Mouse (Mus musculus) stomach, embryonic 15.5 days (tissue): ENCODE measurements around the gene Nanos1. TPM values are rescaled to one million over a fixed set of nuclear protein-coding genes. Genes with fewer than 3 reads are reported as not detected.

Source experiments
- ATAC-seq: fragments of 200-750 bp; cut with Nextera tagmentation; 2 replicates; pipeline ENCODE4 v1.8.0; 2017; ENCODE audit warnings: low read depth, moderate number of reproducible peaks, moderate TSS enrichment; ENCODE audit not compliant: insufficient read depth, low FRiP score
- H3K27ac ChIP-seq: fragments of 300-500 bp; sonication (generic); 2 replicates; pipeline ENCODE4 v1.5.1; 2015; ENCODE audit warnings: mild to moderate bottlenecking, inconsistent platforms
- H3K27me3 ChIP-seq: fragments of 300-500 bp; sonication (generic); replicated peaks from 2 replicates; pipeline ENCODE4 v1.6.1; 2015; ENCODE audit warnings: inconsistent platforms
- H3K36me3 ChIP-seq: fragments of 300-500 bp; sonication (generic); 2 replicates; pipeline ENCODE4 v1.6.1; 2015; ENCODE audit warnings: inconsistent platforms
- H3K4me1 ChIP-seq: fragments of 300-500 bp; sonication (generic); 2 replicates; pipeline ENCODE4 v1.6.1; 2015; ENCODE audit warnings: inconsistent platforms
- H3K4me2 ChIP-seq: fragments of 300-500 bp; sonication (generic); 2 replicates; pipeline ENCODE4 v1.6.1; 2015; ENCODE audit warnings: mild to moderate bottlenecking, inconsistent platforms
- H3K4me3 ChIP-seq: fragments of 300-500 bp; sonication (generic); replicated peaks from 2 replicates; pipeline ENCODE4 v1.5.1; 2015; ENCODE audit warnings: inconsistent platforms
- H3K9ac ChIP-seq: fragments of 300-500 bp; sonication (generic); 2 replicates; pipeline ENCODE4 v1.6.1; 2015; ENCODE audit warnings: inconsistent platforms
- H3K9me3 ChIP-seq: fragments of 300-500 bp; sonication (generic); 2 replicates; pipeline ENCODE4 v1.6.1; 2016; ENCODE audit warnings: inconsistent platforms
- WGBS: fragments of 180-500 bp; shearing (Covaris S2); methylation state at CpG from one replicate; pipeline ENCODE4 v1.1.7; 2015; 5-methylcytosine and 5-hydroxymethylcytosine counted together
- polyA plus RNA-seq: library from polyadenylated mRNA; unstranded; fragments of >200 nt; fragmentation: Nextera tagmentation; extraction: Ambion mirVana; gene quantifications from 2 replicates; pipeline ENCODE4 v1.2.1, GENCODE M21; 2015

Nanos1 gene
- polyA plus RNA-seq, 1 experiment from 2014 or later: 1.5 TPM

- peaks cover 7% of the 10 kb centered on the region; the same call in 1 of the 2 replicates for H3K4me1 ChIP-seq
- H3K36me3 ChIP-seq: peaks cover 3% of the 10 kb centered on the region
- WGBS: under 1% methylated on average over 113 of the region's 115 CpGs
- peak overlapping the region; percentile 56 for H3K9ac ChIP-seq
- H3K4me3 ChIP-seq: peak overlapping the region; percentile 55
- peak overlapping the region; percentile 51; the same call in 1 of the 2 replicates for H3K27ac ChIP-seq
- H3K4me2 ChIP-seq: peak overlapping the region; percentile 100
- no peaks in the 10 kb centered on the region for H3K9me3 ChIP-seq
- no peaks in the 10 kb centered on the region for H3K27me3 ChIP-seq
- peak; percentile 61 for ATAC-seq
These were observed 658 bp downstream of the Nanos1 start for GRCm38 (mm10) chr19:60756192-60757098.

- WGBS: 4% methylated on average over 25 of the region's 25 CpGs
- Histone ChIP-seq H3K4me1 (peaks cover 7% of the 10 kb centered on the region; the same call in 1 of the 2 replicates), H3K4me2 (peak overlapping the region; percentile 100), H3K4me3 (peak overlapping the region; percentile 55), H3K9ac (peak overlapping the region; percentile 56; the same call in 1 of the 2 replicates), H3K36me3 (peaks cover 6% of the 10 kb centered on the region), H3K9me3 (no peaks in the 10 kb centered on the region), H3K27ac (no peak overlapping the region; the same call in 1 of the 2 replicates), H3K27me3 (no peaks in the 10 kb centered on the region)
- no peak for ATAC-seq
These were observed 1.5 kb downstream of the Nanos1 start for GRCm38 (mm10) chr19:60757099-60757785.

- Histone ChIP-seq H3K36me3 (peaks cover 21% of the 10 kb centered on the region), H3K4me3 (no peak overlapping the region), H3K9ac (no peak overlapping the region), H3K9me3 (no peaks in the 10 kb centered on the region), H3K4me2 (no peak overlapping the region), H3K27me3 (no peaks in the 10 kb centered on the region), H3K27ac (no peak overlapping the region), H3K4me1 (peaks cover 7% of the 10 kb centered on the region; the same call in 1 of the 2 replicates)
- ATAC-seq: no peak
- 85% methylated on average over 4 of the region's 4 CpGs for WGBS
These were observed 3.4 kb downstream of the Nanos1 start for GRCm38 (mm10) chr19:60758896-60759835.

GRCm38 (mm10) chr19:60773366-60773765 lies 17.6 kb downstream of the Nanos1 start:
- Histone ChIP-seq H3K4me2 (no peak overlapping the region), H3K4me1 (no peaks in the 10 kb centered on the region), H3K9ac (no peak overlapping the region), H3K36me3 (peaks cover 53% of the 10 kb centered on the region), H3K27ac (no peak overlapping the region), H3K27me3 (no peaks in the 10 kb centered on the region), H3K9me3 (no peaks in the 10 kb centered on the region), H3K4me3 (no peak overlapping the region)
- WGBS: 86% methylated on average over 6 of the region's 6 CpGs
- ATAC-seq: no peak

GRCm38 (mm10) chr19:60782034-60782433 lies 26.2 kb downstream of the Nanos1 start:
- no peak for ATAC-seq

GRCm38 (mm10) chr19:60784712-60785111 lies 28.9 kb downstream of the Nanos1 start:
- H3K4me1 ChIP-seq: peaks cover 2% of the 10 kb centered on the region; the same call in 1 of the 2 replicates
- no peak overlapping the region for H3K4me2 ChIP-seq
- H3K9me3 ChIP-seq: no peaks in the 10 kb centered on the region
- no peaks in the 10 kb centered on the region for H3K27me3 ChIP-seq
- ATAC-seq: no peak
- H3K27ac ChIP-seq: no peak overlapping the region
- 24% methylated on average over 1 of the region's 1 CpGs for WGBS
- H3K9ac ChIP-seq: no peak overlapping the region
- no peak overlapping the region for H3K4me3 ChIP-seq
- H3K36me3 ChIP-seq: peaks cover 8% of the 10 kb centered on the region; the same call in 1 of the 2 replicates

More at GRCm38 (mm10) chr19:60782034-60782433, 26.2 kb downstream of the Nanos1 start:
- no peak overlapping the region for H3K27ac ChIP-seq
- H3K9ac ChIP-seq: no peak overlapping the region
- H3K36me3 ChIP-seq: peaks cover 17% of the 10 kb centered on the region; the same call in 1 of the 2 replicates
- H3K4me2 ChIP-seq: no peak overlapping the region
- no peaks in the 10 kb centered on the region; the same call in 1 of the 2 replicates for H3K4me1 ChIP-seq
- H3K27me3 ChIP-seq: no peaks in the 10 kb centered on the region
- WGBS: 89% methylated on average over 3 of the region's 3 CpGs
- no peak overlapping the region for H3K4me3 ChIP-seq
- no peaks in the 10 kb centered on the region for H3K9me3 ChIP-seq

- Histone ChIP-seq H3K4me2 (peak overlapping the region; percentile 39; the same call in 1 of the 2 replicates), H3K4me1 (peaks cover 2% of the 10 kb centered on the region; the same call in 1 of the 2 replicates), H3K36me3 (no peaks in the 10 kb centered on the region), H3K27ac (no peak overlapping the region), H3K27me3 (no peaks in the 10 kb centered on the region), H3K9ac (no peak overlapping the region), H3K9me3 (no peaks in the 10 kb centered on the region), H3K4me3 (no peak overlapping the region)
- WGBS: 55% methylated on average over 2 of the region's 2 CpGs
- ATAC-seq: no peak
These were observed 31.8 kb downstream of the Nanos1 start for GRCm38 (mm10) chr19:60787465-60788150.

- H3K27ac ChIP-seq: no peak overlapping the region
- 0 out of 2 replicates have a peak overlapping the region, but pooled peaks have one; percentile 16 for H3K9ac ChIP-seq
- peak overlapping the region; percentile 29 for H3K4me3 ChIP-seq
- 29% methylated on average over 6 of the region's 6 CpGs for WGBS
- peak overlapping the region; percentile 59 for H3K4me2 ChIP-seq
- H3K27me3 ChIP-seq: no peaks in the 10 kb centered on the region
- H3K9me3 ChIP-seq: no peaks in the 10 kb centered on the region
- no peak for ATAC-seq
- no peaks in the 10 kb centered on the region for H3K36me3 ChIP-seq
- peaks cover 2% of the 10 kb centered on the region; the same call in 1 of the 2 replicates for H3K4me1 ChIP-seq
These were observed 32.6 kb downstream of the Nanos1 start for GRCm38 (mm10) chr19:60788214-60788960.

GRCm38 (mm10) chr19:60789452-60789851 lies 33.7 kb downstream of the Nanos1 start:
- Histone ChIP-seq H3K9ac (peak overlapping the region; percentile 100), H3K36me3 (no peaks in the 10 kb centered on the region), H3K27ac (peak overlapping the region; percentile 99), H3K4me1 (peaks cover 2% of the 10 kb centered on the region; the same call in 1 of the 2 replicates), H3K4me3 (peak overlapping the region; percentile 98), H3K9me3 (no peaks in the 10 kb centered on the region), H3K27me3 (no peaks in the 10 kb centered on the region), H3K4me2 (peak overlapping the region; percentile 59)
- ATAC-seq: no peak
- WGBS: 0% methylated on average over 7 of the region's 7 CpGs

- Histone ChIP-seq H3K9me3 (no peaks in the 10 kb centered on the region), H3K4me1 (peaks cover 2% of the 10 kb centered on the region; the same call in 1 of the 2 replicates), H3K4me3 (peak overlapping the region; percentile 98), H3K27ac (peak overlapping the region; percentile 99), H3K36me3 (no peaks in the 10 kb centered on the region), H3K9ac (peak overlapping the region; percentile 100), H3K27me3 (no peaks in the 10 kb centered on the region), H3K4me2 (peak overlapping the region; percentile 59)
- WGBS: under 1% methylated on average over 57 of the region's 60 CpGs
- ATAC-seq: peak; percentile 67
These were observed 34.2 kb downstream of the Nanos1 start for GRCm38 (mm10) chr19:60789919-60790506.
